Mouse (Mus musculus) adrenal gland, postnatal 25 days (tissue): ENCODE data around the gene Sft2d2. TPM values are rescaled to one million over a fixed set of nuclear protein-coding genes. Genes with fewer than 3 reads are reported as not detected.

Source experiments
- DNase-seq: peaks from one replicate; pipeline ENCODE4 v3.0.0; 2021; ENCODE audit warnings: mixed read lengths
- long read RNA-seq: library from polyadenylated mRNA; stranded (forward); transcript quantifications from one replicate; pipeline ENCODE4 v2.0.0, GENCODE M21; 2021
- total RNA-seq: library from RNA; stranded (reverse); gene quantifications from 2 replicates; pipeline ENCODE4 v1.2.3, GENCODE M21; 2021

Sft2d2 gene
- 27.5 and 35.9 TPM in 2 replicates for total RNA-seq
- long read RNA-seq, full-length matches to known transcripts: 12 of 30 reads
- long read RNA-seq, partial matches to known transcripts: 1 of 30 reads
- long read RNA-seq, other reads (novel, unspliced or antisense): 17 of 30 reads

DNA sequence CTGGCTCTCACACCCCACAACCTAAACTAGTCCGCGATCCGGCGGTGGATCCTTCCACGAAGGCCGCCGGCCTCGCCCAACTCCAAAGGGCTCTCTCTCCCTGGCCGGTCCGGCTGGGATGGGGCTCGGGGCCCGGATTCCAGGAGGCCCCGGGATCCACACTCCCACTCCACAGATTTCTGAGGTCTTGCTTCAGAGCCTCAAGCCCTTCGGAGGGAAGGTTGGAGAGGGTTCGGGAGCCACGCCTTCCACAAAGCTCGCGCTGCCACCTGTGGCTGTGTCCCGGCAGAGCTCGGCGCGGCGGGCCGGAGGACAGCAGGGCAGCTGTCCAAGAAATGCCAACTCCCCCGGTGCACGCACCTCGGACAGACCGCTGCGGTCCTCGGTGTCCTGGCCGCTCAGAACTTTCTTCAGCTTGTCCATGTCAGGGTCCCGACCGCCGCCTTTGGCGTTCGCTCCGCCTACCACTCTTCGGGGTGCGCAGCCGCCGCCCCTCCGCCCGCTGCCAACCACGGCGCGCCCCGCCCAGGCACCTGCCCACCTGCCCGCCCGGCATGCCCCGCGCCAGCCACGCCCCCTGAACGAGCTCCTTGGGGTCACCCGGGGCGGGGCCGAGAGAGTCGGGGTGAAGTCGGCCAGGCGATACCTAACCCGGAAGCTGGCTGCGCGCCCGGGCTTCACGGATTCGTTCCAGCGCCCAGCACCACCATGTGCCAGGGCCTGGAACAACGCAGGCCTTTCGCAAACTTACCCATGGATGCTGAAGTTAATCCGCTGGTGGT, at the start of gene Sft2d2:
Sft2d2 (minus strand) TSS at position 559 of the 782 bp plus-strand sequence.
- DNase-seq: peak; percentile 96

DNA sequence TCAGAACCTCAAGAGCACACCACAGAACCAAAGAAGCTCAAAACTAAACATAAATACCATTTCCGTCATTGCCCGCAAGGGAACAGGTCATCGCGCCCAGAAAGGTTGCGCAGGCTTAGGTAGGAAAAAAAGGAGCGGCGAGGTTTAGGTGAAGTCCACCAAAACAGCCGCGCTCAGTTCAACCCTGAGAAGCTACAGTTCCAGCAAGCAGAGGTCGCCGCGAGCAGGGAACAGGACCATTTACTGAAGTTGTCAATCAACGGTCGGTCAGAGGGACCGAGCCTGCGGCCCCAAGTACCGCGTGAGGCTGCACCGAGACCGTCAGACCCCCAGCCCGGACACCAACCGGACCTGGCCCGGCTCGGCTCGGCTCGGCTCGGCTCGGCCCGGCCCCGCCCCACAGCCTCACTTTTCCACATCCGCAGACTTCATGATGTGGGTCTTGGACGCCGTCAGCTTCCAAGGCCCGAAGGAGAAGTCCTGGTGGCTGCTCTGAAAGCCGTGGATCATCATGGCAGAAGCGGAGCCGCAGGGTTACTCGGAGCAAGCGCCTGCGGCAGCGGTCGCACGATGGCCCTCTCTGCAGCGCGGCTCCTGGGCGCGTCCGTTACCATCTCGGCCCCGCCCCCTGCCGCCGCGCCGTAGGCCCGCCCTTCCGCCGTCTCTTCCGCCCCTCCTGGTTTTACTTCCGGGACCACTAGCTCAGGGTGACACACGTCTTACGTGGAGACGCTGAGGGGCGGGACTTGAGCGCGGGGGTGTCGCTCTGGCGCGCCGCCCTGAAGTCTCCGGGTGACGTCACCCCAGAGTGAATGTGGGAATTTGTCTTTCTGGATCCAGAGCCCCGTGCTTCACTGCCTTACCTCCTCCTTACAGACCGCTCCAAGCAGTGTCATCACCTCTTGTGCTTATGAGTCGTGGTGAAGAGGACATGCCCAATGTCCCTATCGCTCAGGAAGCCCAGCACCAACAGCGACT, 42.4 kb upstream of the Sft2d2 start, which contains the start of gene Tiprl:
Tiprl (minus strand) TSS at position 676 of the 978 bp plus-strand sequence.
- DNase-seq: peak; percentile 97

DNA sequence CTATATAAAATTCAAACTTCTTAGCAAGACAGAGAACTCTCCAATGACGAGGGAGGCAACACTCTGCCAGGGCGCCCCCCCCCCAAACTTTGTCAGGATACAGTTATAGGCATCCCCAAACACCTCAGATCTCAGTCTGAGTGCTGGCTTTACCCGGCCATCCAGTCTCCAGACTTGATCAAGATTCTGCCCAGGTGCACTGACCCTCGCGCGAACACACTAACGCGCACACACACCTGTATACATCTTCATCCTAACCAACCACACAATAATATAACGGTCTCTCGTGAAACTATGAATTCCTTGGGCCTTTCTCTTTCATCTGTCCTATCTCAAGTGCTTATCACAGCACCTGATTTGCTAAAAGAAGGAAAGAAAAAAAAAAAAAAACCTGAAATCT, 41.6 kb upstream of the Sft2d2 start:
- DNase-seq: no peak

GRCm38 (mm10) chr1:165233806-165234205, 39.6 kb upstream of the Sft2d2 start:
- no peak for DNase-seq

- DNase-seq: no peak
These were observed 36.5 kb upstream of the Sft2d2 start for GRCm38 (mm10) chr1:165230691-165231090.

DNA sequence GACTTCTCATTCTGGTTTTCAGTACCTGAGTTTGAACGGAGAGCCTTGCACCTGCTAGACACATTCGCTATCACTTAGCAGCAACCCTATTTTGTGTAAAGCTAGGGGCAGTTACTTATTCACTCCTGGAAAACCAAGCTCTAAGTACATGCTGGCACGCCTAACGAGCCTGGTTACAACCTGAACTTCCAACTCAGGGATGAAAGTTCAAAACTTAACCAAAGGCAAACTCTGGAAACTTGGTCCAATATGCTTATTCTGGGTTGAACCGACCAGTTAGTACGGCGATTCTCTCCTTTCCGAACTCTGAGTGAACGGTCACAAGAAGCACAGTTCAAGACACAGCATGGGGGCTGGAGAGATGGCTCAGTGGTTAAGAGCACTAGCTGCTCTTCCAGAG, 35.3 kb upstream of the Sft2d2 start:
- no peak for DNase-seq

DNA sequence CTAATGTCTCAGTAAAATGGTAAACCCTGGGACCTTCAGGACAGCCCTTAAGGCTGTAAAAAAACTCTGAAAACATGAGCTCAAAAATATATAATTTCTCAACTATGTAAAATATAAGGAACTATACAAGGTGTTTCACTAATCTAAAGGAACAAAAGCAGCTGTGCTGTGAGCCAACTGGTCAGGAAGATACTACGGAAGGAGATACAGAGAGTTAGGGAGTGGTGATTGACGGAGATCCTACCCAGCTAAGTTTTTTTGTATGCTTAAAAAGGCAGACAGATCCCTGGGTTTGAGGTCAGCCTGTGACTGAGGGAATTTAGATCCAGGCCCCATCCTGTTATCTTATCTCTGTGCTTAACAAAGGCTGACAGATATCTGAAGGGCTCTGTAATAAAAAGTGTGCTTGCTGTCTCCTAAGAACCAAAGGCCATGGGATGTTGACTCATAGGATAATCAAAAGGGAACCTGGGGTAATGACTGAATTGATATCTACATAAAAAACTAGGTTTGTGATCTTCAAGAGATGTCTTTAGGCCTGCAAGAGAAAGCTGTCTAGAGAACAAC, 22.9 kb upstream of the Sft2d2 start:
- DNase-seq: no peak

GRCm38 (mm10) chr1:165215831-165216230, 21.6 kb upstream of the Sft2d2 start:
- no peak for DNase-seq

GRCm38 (mm10) chr1:165205591-165205990, 11.4 kb upstream of the Sft2d2 start:
- no peak for DNase-seq

DNA sequence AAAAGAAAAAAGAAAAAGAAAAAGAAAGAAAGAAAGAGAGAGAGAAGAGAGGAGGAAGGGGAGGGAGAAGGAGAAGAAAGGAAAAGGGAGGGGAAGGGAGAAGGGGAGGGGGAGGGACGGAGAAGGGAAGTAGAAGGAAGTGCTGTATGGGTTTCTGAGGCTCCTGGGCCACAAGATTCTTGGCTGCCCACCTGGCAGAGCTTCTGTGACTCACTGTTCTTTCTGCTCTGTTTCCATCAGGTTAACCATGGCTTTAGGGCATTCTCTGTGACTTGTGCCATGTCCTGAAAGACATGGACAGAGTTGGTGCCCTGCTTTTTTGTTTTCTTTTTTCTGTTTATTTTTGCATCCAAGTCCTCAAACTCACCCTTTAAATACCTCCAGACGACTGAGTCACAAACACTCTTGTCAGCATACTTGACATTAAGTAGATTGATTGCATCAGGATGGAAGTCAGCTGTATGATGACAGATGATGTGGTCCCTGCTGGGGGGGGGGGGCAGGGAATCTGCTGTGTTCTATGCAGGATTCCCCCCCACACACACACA, 9.3 kb upstream of the Sft2d2 start:
- no peak for DNase-seq

DNA sequence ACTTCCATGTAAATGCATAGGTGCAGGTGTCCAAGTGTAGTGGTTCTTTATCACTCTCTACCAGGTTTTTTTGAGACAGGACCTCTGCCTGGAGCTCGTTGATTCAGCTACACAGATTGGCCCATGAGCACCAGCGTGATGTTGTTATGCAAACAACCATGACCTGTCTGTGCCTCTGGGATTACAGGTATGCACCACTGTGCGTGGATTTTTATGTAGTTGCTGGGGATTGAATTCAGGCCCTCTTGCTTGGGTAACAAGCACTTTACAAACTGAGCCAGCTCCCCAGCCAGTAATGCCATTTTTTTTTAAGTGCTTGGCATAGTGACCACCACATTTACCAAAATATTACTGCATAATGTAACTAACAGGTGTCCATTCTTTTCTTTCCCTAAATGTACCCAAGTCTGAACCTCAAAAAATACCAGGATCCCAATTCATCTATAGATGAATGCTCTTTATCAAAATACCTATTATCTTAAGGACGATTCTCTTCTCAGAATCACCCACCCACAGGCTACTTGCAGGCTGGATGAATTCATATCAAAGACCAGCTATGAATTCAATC, 7.3 kb upstream of the Sft2d2 start:
- no peak for DNase-seq

DNA sequence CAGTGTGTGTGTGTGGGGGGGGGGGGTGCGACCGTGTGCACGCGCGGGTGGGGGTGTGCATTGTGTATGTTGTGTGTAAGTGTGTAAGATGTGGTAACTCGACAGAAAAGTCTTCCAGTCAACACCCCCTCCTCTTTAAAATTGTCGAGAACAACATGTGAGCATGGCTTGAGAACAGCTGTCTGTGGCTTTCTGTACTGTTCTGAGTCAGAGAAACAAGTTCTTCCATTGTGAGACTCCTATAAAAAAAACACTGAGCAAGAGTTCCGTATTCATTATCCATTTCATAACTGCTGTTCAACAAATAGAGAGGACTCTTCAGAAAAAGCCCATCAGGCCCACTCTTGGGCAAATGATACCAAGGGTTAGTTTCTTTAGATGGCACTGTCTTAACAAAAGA, 6.5 kb upstream of the Sft2d2 start:
- no peak for DNase-seq

DNA sequence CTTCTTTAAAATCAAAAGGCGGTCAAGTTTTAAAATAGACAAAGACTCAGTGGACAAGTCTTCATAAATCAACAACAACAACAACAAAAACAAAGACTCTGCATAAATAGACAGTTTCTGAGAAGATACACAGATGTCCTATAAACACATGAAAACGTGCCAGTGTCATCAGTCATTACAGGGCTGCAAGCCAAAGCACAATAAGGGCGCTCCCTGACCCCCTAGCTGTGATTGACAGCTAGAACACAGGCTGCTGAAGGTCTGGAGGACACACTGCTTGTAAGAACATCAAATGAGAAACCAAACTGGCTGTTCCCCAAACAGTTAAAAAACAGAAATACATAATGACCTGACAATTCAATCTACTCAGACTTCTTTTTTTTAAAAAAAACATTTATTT, 5.4 kb upstream of the Sft2d2 start:
- no peak for DNase-seq

DNA sequence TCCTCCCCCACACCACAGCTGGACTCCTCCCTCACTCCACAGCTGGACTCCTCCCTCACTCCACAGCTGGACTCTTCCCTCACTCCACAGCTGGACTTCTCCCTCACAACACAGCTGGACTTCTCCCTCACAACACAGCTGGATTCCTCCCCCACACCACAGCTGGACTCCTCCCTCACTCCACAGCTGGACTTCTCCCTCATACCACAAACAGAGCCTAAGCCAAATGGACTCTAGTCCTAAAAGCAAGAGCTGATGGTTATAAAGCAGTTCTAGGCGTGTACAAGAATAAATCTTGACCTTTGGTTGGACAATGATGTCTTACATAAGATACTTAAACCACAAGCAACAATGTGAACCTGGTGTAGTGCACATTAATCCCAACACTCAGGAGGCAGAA, 4.7 kb upstream of the Sft2d2 start:
- no peak for DNase-seq

GRCm38 (mm10) chr1:165197875-165198274, 3.6 kb upstream of the Sft2d2 start:
- DNase-seq: no peak

DNA sequence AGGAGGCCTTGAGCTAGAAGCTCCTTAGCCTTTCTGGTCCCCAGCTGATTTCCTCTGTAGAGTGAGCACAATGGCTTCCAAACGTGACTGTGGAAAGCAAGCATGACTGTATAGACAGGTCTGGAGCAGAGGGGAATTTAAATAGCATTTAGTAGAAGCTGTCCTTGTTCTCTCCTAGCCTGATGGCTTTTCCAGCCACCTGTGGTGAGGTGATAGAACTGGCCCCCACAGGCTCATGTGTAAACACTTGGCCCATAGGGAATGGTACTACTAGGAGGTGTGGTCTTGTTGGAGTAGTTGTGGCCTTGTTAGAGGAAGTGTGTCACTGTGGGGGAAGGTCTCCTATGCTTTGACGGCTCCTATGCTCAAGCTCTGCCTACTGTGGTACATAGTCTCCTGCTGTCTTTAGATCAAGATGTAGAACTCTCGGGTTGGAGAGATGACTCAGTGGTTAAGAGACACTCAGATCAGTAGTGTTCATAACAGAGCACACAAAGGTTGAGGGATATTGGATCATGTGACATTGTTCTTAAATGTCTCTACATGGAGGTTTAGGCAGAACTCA, 1.2 kb upstream of the Sft2d2 start:
- DNase-seq: no peak

DNA sequence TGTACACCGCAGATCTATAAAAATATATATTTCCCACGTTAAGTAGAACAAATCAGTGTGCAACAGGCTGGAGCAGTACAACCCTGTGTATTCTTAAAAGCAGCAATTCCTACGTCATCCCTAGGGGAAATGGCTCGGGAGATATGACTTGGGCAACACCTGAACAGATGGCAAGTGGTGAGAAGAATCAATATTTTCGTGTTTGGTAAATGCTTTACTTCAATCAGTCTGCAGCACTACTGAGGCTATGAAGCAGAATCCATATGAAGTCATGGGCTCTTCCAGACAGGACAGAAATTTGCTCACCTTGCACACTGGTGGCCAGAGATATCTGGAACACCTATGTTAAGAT, 400 bp upstream of the Sft2d2 start:
- no peak for DNase-seq

- DNase-seq: no peak
These were observed 812 bp downstream of the Sft2d2 start for GRCm38 (mm10) chr1:165193426-165193825.

- no peak for DNase-seq
These were observed 1.4 kb downstream of the Sft2d2 start for GRCm38 (mm10) chr1:165192714-165193264.

GRCm38 (mm10) chr1:165192102-165192501, 2.1 kb downstream of the Sft2d2 start:
- no peak for DNase-seq

DNA sequence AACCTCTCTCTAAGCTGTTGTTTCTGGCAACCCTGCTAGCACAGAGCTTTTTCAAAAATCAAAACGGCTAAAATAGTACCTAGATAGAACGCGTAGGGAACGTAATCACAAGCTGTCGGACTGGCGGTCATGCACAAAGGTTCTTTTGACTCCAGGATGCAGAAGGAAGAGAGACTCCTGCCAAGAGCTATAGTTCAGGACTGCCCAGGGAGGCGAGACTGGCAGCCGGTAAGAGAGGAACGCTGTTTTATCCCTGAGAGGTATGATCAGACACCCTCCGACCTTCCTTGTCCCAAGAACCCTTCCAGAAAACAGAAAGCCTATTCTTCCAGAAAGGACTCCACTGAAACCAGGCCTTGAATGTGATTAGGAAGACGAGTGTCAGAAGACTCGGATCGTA, 2.6 kb downstream of the Sft2d2 start:
- no peak for DNase-seq
